Mouse (Mus musculus) adrenal gland, postnatal 0 days (tissue): Measurements from ENCODE around the gene Prss38. TPM values are rescaled to one million over a fixed set of nuclear protein-coding genes. Genes with fewer than 3 reads are reported as not detected.

ENCODE experiments used
- microRNA-seq: library from miRNA; unstranded; fragments of <30 nt; microRNA quantifications from one replicate; pipeline ENCODE4, GENCODE M21; 2016; ENCODE audit warnings: borderline replicate concordance; ENCODE audit not compliant: insufficient number of aligned reads
- polyA plus RNA-seq: library from polyadenylated mRNA; unstranded; fragments of >200 nt; fragmentation: Nextera tagmentation; extraction: Ambion mirVana; gene quantifications from 2 replicates; pipeline ENCODE4 v1.2.1, GENCODE M21; 2015

The Prss38 gene
- polyA plus RNA-seq = not detected in 2 replicates

DNA sequence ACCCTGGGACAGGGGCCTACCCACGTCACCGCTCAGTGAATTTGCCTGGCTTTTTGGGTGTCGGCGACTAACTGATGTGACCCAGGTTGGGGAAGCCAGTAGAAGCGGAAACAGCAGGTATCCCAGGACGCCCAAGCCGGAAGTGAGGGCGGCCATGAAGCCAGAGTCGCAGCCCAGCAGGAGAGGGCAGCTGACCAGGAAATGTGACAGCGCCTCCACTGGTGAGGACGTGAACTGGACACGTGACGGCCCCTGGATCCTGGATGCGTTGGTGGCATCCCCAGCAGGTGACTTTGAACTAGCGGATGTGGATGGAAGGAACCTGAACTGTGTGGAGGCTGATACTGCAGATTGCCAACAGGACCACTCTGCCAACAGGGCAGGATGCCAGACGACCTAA lies at the start of gene Prss38:
Prss38 (minus strand) TSS at position 183 of the 400 bp plus-strand sequence.

Small RNA genes within 50 kb of the gene (microRNA-seq; reads per million reads assigned to microRNA genes)
- not detected for gene Gm24756

Other genes with a start within 250 kb of the Prss38 start
- 1.1 and 1.2 TPM in 2 replicates for gene Obscn, start 239.3 kb downstream of the Prss38 start, polyA plus RNA-seq
- gene Iba57, start 211.9 kb downstream of the Prss38 start, polyA plus RNA-seq = 7.5 and 10.7 TPM in 2 replicates
- gene Gjc2, start 192.4 kb downstream of the Prss38 start, polyA plus RNA-seq = 1.0 and 3.1 TPM in 2 replicates
- 126 and 155 TPM in 2 replicates for gene Guk1, start 183.4 kb downstream of the Prss38 start, polyA plus RNA-seq
- 89.0 and 102 TPM in 2 replicates for gene Mrpl55, start 173.2 kb downstream of the Prss38 start, polyA plus RNA-seq
- 24.7 and 35.8 TPM in 2 replicates for gene 2310033P09Rik, start 167.3 kb downstream of the Prss38 start, polyA plus RNA-seq
- gene Arf1, start 147.4 kb downstream of the Prss38 start, polyA plus RNA-seq = 427 and 542 TPM in 2 replicates
- not detected in 2 replicates for gene Wnt3a, start 84.9 kb downstream of the Prss38 start, polyA plus RNA-seq
- 2.5 and 3.6 TPM in 2 replicates for gene Wnt9a, start 68.7 kb downstream of the Prss38 start, polyA plus RNA-seq
- gene Jmjd4, start 74.4 kb upstream of the Prss38 start, polyA plus RNA-seq = 4.7 and 5.4 TPM in 2 replicates
- gene Snap47, start 75.5 kb upstream of the Prss38 start, polyA plus RNA-seq = 115 and 121 TPM in 2 replicates
- gene Zfp867, start 96.8 kb upstream of the Prss38 start, polyA plus RNA-seq = 8.6 and 10.4 TPM in 2 replicates
- gene Zkscan17, start 151.1 kb upstream of the Prss38 start, polyA plus RNA-seq = 10.4 and 15.0 TPM in 2 replicates
- gene Nlrp3, start 165.9 kb upstream of the Prss38 start, polyA plus RNA-seq = 0.33 TPM in 1 of 2 replicates, not detected in the other
- not detected in 2 replicates for gene Olfr222, start 200.6 kb upstream of the Prss38 start, polyA plus RNA-seq
- gene Olfr223, start 217.6 kb upstream of the Prss38 start, polyA plus RNA-seq = not detected in 2 replicates